Mouse (Mus musculus) liver, postnatal 0 days (tissue): ENCODE measurements at regions not wholly inside any gene's neighbourhood (a gene's known extent, or its start where the extent isn't known, plus 50 kb on each side); places are given as distances from the start of the nearest gene placed in this dataset.
A peak's percentile ranks its signal among the peaks of the same experiment; 100 is the strongest.
"Not testable (repeated sequence)": the region's sequence is repeated elsewhere in the genome, so short reads cannot be mapped to it uniquely, and the experiment has no call there.

Experiments
- ATAC-seq: fragments of 200-750 bp; cut with Nextera tagmentation; 2 replicates; pipeline ENCODE4 v1.8.0; 2017; ENCODE audit warnings: mild to moderate bottlenecking, moderate library complexity
- DNase-seq: peaks from one replicate; pipeline ENCODE4 v3.0.0-alpha.2; 2016
- H3K27ac ChIP-seq: fragments of 300-500 bp; sonication (generic); 2 replicates; pipeline ENCODE4 v1.5.1; 2014; ENCODE audit warnings: antibody characterized with exemption, moderate library complexity, mild to moderate bottlenecking, low read depth
- H3K27me3 ChIP-seq: fragments of 300-500 bp; sonication (generic); 2 replicates; pipeline ENCODE4 v1.6.1; 2014; ENCODE audit warnings: low read length, control low read depth, mixed read lengths; ENCODE audit not compliant: insufficient read depth
- H3K36me3 ChIP-seq: fragments of 300-500 bp; sonication (generic); replicated peaks from 2 replicates; pipeline ENCODE4 v1.6.1; 2014; ENCODE audit warnings: mild to moderate bottlenecking, control low read depth, low read length, moderate library complexity, mixed read lengths; ENCODE audit not compliant: insufficient read depth
- H3K4me1 ChIP-seq: fragments of 300-500 bp; sonication (generic); 2 replicates; pipeline ENCODE4 v1.6.1; 2014; ENCODE audit warnings: antibody characterized with exemption, mild to moderate bottlenecking, control low read depth; ENCODE audit not compliant: insufficient read depth
- H3K4me2 ChIP-seq: fragments of 300-500 bp; sonication (generic); 2 replicates; pipeline ENCODE4 v1.6.1; 2014; ENCODE audit warnings: low read depth, mild to moderate bottlenecking, low read length, moderate library complexity, mixed read lengths
- H3K4me3 ChIP-seq: fragments of 300-500 bp; sonication (generic); 2 replicates; pipeline ENCODE4 v1.5.1; 2014; ENCODE audit warnings: low read depth, low read length
- H3K9ac ChIP-seq: fragments of 300-500 bp; sonication (generic); replicated peaks from 2 replicates; pipeline ENCODE4 v1.6.1; 2014; ENCODE audit warnings: mild to moderate bottlenecking, moderate library complexity
- H3K9me3 ChIP-seq: fragments of 300-500 bp; sonication (generic); 2 replicates; pipeline ENCODE4 v1.6.1; 2016; ENCODE audit warnings: mild to moderate bottlenecking, control low read depth, low read length, mixed read lengths
- CTCF ChIP-seq: sonication (generic); IDR thresholded peaks from 2 replicates; pipeline ENCODE4 v1.5.1; 2016; ENCODE audit warnings: antibody characterized with exemption, low read depth
- EP300 ChIP-seq: IDR thresholded peaks from 2 replicates; pipeline ENCODE4 v1.6.1; 2016; ENCODE audit warnings: antibody characterized with exemption, low read depth, mild to moderate bottlenecking
- WGBS: fragments of 180-500 bp; shearing (Covaris S2); extraction: QIAGEN DNeasy Blood & Tissue Kit; methylation state at CpG from one replicate; pipeline ENCODE4 v1.1.7; 2014; ENCODE audit not compliant: insufficient replicate concordance; 5-methylcytosine and 5-hydroxymethylcytosine counted together

- Histone ChIP-seq H3K4me2 (no peak overlapping the region), H3K36me3 (no peaks in the 10 kb centered on the region)
- no peak for ATAC-seq
These were observed 299.8 kb upstream of the Gm6657 start for GRCm38 (mm10) chr12:77894238-77894637.

GRCm38 (mm10) chr12:77895508-77895907 lies 298.5 kb upstream of the Gm6657 start:
- Histone ChIP-seq H3K4me1 (no peaks in the 10 kb centered on the region), H3K4me2 (no peak overlapping the region), H3K27me3 (no peaks in the 10 kb centered on the region), H3K36me3 (no peaks in the 10 kb centered on the region), H3K27ac (no peak overlapping the region), H3K9ac (no peak overlapping the region), H3K9me3 (no peaks in the 10 kb centered on the region), H3K4me3 (no peak overlapping the region)
- WGBS = 70% methylated on average over 2 of the region's 2 CpGs
- TF ChIP-seq EP300 = no peak
- TF ChIP-seq CTCF = no peak
- DNase-seq (no peak), ATAC-seq (no peak)

More at GRCm38 (mm10) chr12:77894238-77894637, 299.8 kb upstream of the Gm6657 start:
- DNase-seq = no peak
- no peaks in the 10 kb centered on the region for H3K4me1 ChIP-seq
- H3K27me3 ChIP-seq = no peaks in the 10 kb centered on the region
- no peak for TF ChIP-seq CTCF
- TF ChIP-seq EP300 = no peak
- H3K9me3 ChIP-seq = no peaks in the 10 kb centered on the region
- no peak overlapping the region for H3K9ac ChIP-seq
- no peak overlapping the region for H3K27ac ChIP-seq
- no peak overlapping the region for H3K4me3 ChIP-seq

GRCm38 (mm10) chr12:77898974-77899373 lies 295.1 kb upstream of the Gm6657 start:
- not testable (repeated sequence) for H3K9me3 ChIP-seq

GRCm38 (mm10) chr12:77901254-77901653 lies 292.8 kb upstream of the Gm6657 start:
- Histone ChIP-seq H3K9me3 (no peaks in the 10 kb centered on the region), H3K4me1 (no peaks in the 10 kb centered on the region), H3K27ac (no peak overlapping the region), H3K36me3 (no peaks in the 10 kb centered on the region), H3K4me3 (no peak overlapping the region), H3K4me2 (no peak overlapping the region), H3K9ac (no peak overlapping the region), H3K27me3 (no peaks in the 10 kb centered on the region)
- DNase-seq (no peak), ATAC-seq (no peak)
- 83% methylated on average over 1 of the region's 1 CpGs for WGBS
- no peak for TF ChIP-seq EP300

More at GRCm38 (mm10) chr12:77898974-77899373, 295.1 kb upstream of the Gm6657 start:
- WGBS = 59% methylated on average over 2 of the region's 2 CpGs
- not testable (repeated sequence) for H3K27ac ChIP-seq, H3K4me2 ChIP-seq, H3K27me3 ChIP-seq, DNase-seq, H3K4me3 ChIP-seq, ATAC-seq, H3K9ac ChIP-seq, H3K4me1 ChIP-seq, H3K36me3 ChIP-seq

- Histone ChIP-seq H3K4me1 (no peaks in the 10 kb centered on the region), H3K9ac (no peak overlapping the region), H3K27ac (no peak overlapping the region), H3K27me3 (no peaks in the 10 kb centered on the region), H3K36me3 (no peaks in the 10 kb centered on the region), H3K4me2 (no peak overlapping the region), H3K4me3 (no peak overlapping the region), H3K9me3 (no peaks in the 10 kb centered on the region)
- 31% methylated on average over 4 of the region's 4 CpGs for WGBS
- ATAC-seq = no peak
- DNase-seq = no peak
- TF ChIP-seq EP300 (no peak), CTCF (no peak)
These were observed 281.0 kb upstream of the Gm6657 start for GRCm38 (mm10) chr12:77912863-77913554.

- ATAC-seq (no peak), DNase-seq (no peak)
- WGBS = 72% methylated on average over 4 of the region's 4 CpGs
- Histone ChIP-seq H3K27ac (peak overlapping the region; percentile 52; the same call in 1 of the 2 replicates), H3K9me3 (no peaks in the 10 kb centered on the region), H3K36me3 (no peaks in the 10 kb centered on the region), H3K9ac (no peak overlapping the region), H3K4me3 (no peak overlapping the region), H3K4me2 (no peak overlapping the region), H3K27me3 (no peaks in the 10 kb centered on the region), H3K4me1 (no peaks in the 10 kb centered on the region)
- TF ChIP-seq CTCF (no peak), EP300 (no peak)
These were observed 265.3 kb upstream of the Gm6657 start for GRCm38 (mm10) chr12:77928729-77929128.

GRCm38 (mm10) chr12:77929571-77929970 lies 264.5 kb upstream of the Gm6657 start:
- Histone ChIP-seq H3K36me3 (no peaks in the 10 kb centered on the region), H3K4me1 (no peaks in the 10 kb centered on the region), H3K27me3 (no peaks in the 10 kb centered on the region), H3K4me3 (no peak overlapping the region), H3K27ac (peak overlapping the region; percentile 52), H3K9me3 (no peaks in the 10 kb centered on the region), H3K9ac (no peak overlapping the region), H3K4me2 (no peak overlapping the region)
- ATAC-seq (peak; percentile 100), DNase-seq (peak; percentile 24)
- WGBS = 40% methylated on average over 1 of the region's 1 CpGs
- TF ChIP-seq CTCF (no peak), EP300 (peak; percentile 52; the same call in 1 of the 2 replicates)
